ENCODE assay signal across 28 mouse cellular contexts in genomic region chr5:136218585-136218984, GRCm38 (mm10). TPM values are rescaled to one million over a fixed set of nuclear protein-coding genes. Genes with fewer than 3 reads are reported as not detected.
DNase-seq lines count a peak whose midpoint lies in the region; ATAC-seq and TF ChIP-seq lines count a peak whose summit lies in the region.
"Had no signal": no experiment of that assay in that cellular context is flagged by ENCODE, and none has a peak within 500 bp of the region (broad histone marks: within the 10 kb centered on the region; RNA-seq: fewer than 3 reads in every experiment).

No protein-coding gene starts in this region.

- no peaks in the 10 kb centered on the region for H3K27me3 ChIP-seq in midbrain, embryonic 11.5 days (ENCODE audit: control insufficient read depth, insufficient read depth, low read length)
- H3K27me3 ChIP-seq in midbrain, postnatal 0 days (ENCODE audit: insufficient read depth, low read length): no peaks in the 10 kb centered on the region
- H3K27me3 ChIP-seq in ES-Bruce4 (ENCODE audit: control insufficient read depth, insufficient read depth, low read length, poor library complexity, severe bottlenecking) (no peaks in the 10 kb centered on the region), myocyte (ENCODE audit: control insufficient read depth, insufficient read depth, insufficient read length) (no peaks in the 10 kb centered on the region)
- H3K27me3 ChIP-seq: CH12.LX, Patski had no signal

- no peaks in the 10 kb centered on the region for H3K79me2 ChIP-seq in myocyte (ENCODE audit: control insufficient read depth, insufficient read depth)

- DNase-seq in kidney, postnatal 10 days: peak; percentile 4
- DNase-seq in kidney, adult 9 months: no peak
- peak; percentile 23 for DNase-seq in midbrain, embryonic 11.5 days (ENCODE audit: low spot score, missing footprints)
- no peak for DNase-seq in midbrain, postnatal 0 days (ENCODE audit: low spot score)
- DNase-seq in cerebellum, adult 18-20 months: no peak
- DNase-seq: adrenal gland, postnatal 10 days; B cell, adult 2 months; cerebellum, adult 11 months; cerebellum, adult 8-10 months; cerebellum, postnatal 10 days; cerebellum, postnatal 36 days; embryo, embryonic 11 days; forebrain, postnatal 0 days; gastrocnemius, adult 2 months; gastrocnemius, postnatal 25 days; heart, adult 18-20 months; heart, postnatal 14 days; heart, postnatal 4 days had no signal

- ATAC-seq in midbrain, embryonic 11.5 days (ENCODE audit: low FRiP score): no peak
- ATAC-seq in midbrain, postnatal 0 days (ENCODE audit: low FRiP score): no peak
- ATAC-seq: forebrain, embryonic 14.5 days; forebrain, postnatal 0 days; hindbrain, postnatal 0 days; inflammation-experienced regulatory T-cells, adult 6 months; Patski had no signal

- no peak for TF ChIP-seq EP300 in ES-Bruce4 (IDR thresholded peaks at IDR 0.05; ENCODE audit: insufficient read depth, low read depth, low read length)

- no peak overlapping the region for H3K27ac ChIP-seq in midbrain, embryonic 11.5 days (ENCODE audit: low read depth, low read length)
- no peak overlapping the region for H3K27ac ChIP-seq in midbrain, postnatal 0 days (ENCODE audit: low read depth, low read length)
- H3K27ac ChIP-seq in ES-Bruce4 (ENCODE audit: insufficient read depth, low read length): no peak overlapping the region
- H3K27ac ChIP-seq: gastrocnemius, adult 2 months; heart, embryonic 13.5 days; hindbrain, embryonic 14.5 days; hindbrain, postnatal 0 days had no signal

- H3K9me3 ChIP-seq in midbrain, embryonic 11.5 days (ENCODE audit: control insufficient read depth, low read length): no peaks in the 10 kb centered on the region
- no peaks in the 10 kb centered on the region for H3K9me3 ChIP-seq in midbrain, postnatal 0 days (ENCODE audit: low read length)
- H3K9me3 ChIP-seq in ES-Bruce4 (replicated peaks; ENCODE audit: control insufficient read depth, insufficient read depth, low read length, poor library complexity, severe bottlenecking): no peaks in the 10 kb centered on the region
- H3K9me3 ChIP-seq: G1E had no signal

- no peak for TF ChIP-seq CTCF in midbrain, postnatal 0 days (IDR thresholded peaks at IDR 0.05)
- no peak for TF ChIP-seq CTCF in ES-Bruce4 (IDR thresholded peaks at IDR 0.05; ENCODE audit: low read depth, low read length)

- no peak overlapping the region for H3K4me3 ChIP-seq in midbrain, embryonic 11.5 days (ENCODE audit: low read depth, low read length)
- no peak overlapping the region for H3K4me3 ChIP-seq in midbrain, postnatal 0 days (ENCODE audit: low read depth, low read length)
- peak overlapping the region; percentile 36; the same call in 1 of the 2 replicates for H3K4me3 ChIP-seq in ES-Bruce4 (ENCODE audit: low read depth, low read length)
- no peak overlapping the region for H3K4me3 ChIP-seq in myocyte
- H3K4me3 ChIP-seq: gastrocnemius, adult 2 months; heart, embryonic 13.5 days had no signal

- no peak overlapping the region for H3K4me2 ChIP-seq in midbrain, embryonic 11.5 days
- H3K4me2 ChIP-seq in midbrain, postnatal 0 days (ENCODE audit: low read depth, low read length, poor library complexity, severe bottlenecking): no peak overlapping the region
- no peak overlapping the region for H3K4me2 ChIP-seq in myocyte (ENCODE audit: low read depth)
- H3K4me2 ChIP-seq: heart, embryonic 13.5 days; hindbrain, embryonic 14.5 days had no signal

- 80% methylated on average over 12 of the region's 12 CpGs for WGBS in midbrain, embryonic 11.5 days
- 85% methylated on average over 12 of the region's 12 CpGs for WGBS in midbrain, postnatal 0 days

- TF ChIP-seq POLR2A in ES-Bruce4 (IDR thresholded peaks at IDR 0.05; ENCODE audit: insufficient read depth, low read length) (no peak), myocyte (IDR thresholded peaks at IDR 0.05; ENCODE audit: insufficient read length, low read depth) (no peak)

- no peaks in the 10 kb centered on the region for H3K4me1 ChIP-seq in midbrain, embryonic 11.5 days (ENCODE audit: control insufficient read depth, insufficient read depth, low read length)
- no peaks in the 10 kb centered on the region for H3K4me1 ChIP-seq in midbrain, postnatal 0 days (ENCODE audit: insufficient read depth, low read length)
- no peaks in the 10 kb centered on the region for H3K4me1 ChIP-seq in ES-Bruce4 (ENCODE audit: control insufficient read depth, insufficient read depth, low read length)
- H3K4me1 ChIP-seq: heart, embryonic 13.5 days had no signal

- no peak overlapping the region for H3ac ChIP-seq in myocyte (ENCODE audit: control insufficient read depth, insufficient read length)

- H3K9ac ChIP-seq in midbrain, embryonic 11.5 days (ENCODE audit: low read length): no peak overlapping the region
- H3K9ac ChIP-seq in midbrain, postnatal 0 days (replicated peaks; ENCODE audit: low read length, poor library complexity, severe bottlenecking): no peak overlapping the region
- H3K9ac ChIP-seq in ES-Bruce4 (ENCODE audit: low read depth, poor library complexity, severe bottlenecking): no peak overlapping the region
- H3K9ac ChIP-seq: forebrain, postnatal 0 days; heart, embryonic 13.5 days; hindbrain, embryonic 14.5 days had no signal

- no peaks in the 10 kb centered on the region for H3K36me3 ChIP-seq in midbrain, embryonic 11.5 days (ENCODE audit: control insufficient read depth, insufficient read depth, low read length)
- peaks cover 22% of the 10 kb centered on the region for H3K36me3 ChIP-seq in midbrain, postnatal 0 days (ENCODE audit: insufficient read depth, low read length)
- H3K36me3 ChIP-seq in ES-Bruce4 (ENCODE audit: control insufficient read depth, insufficient read depth, low read length, poor library complexity, severe bottlenecking): no peaks in the 10 kb centered on the region
- H3K36me3 ChIP-seq in myocyte (ENCODE audit: control insufficient read depth, insufficient read depth): no peaks in the 10 kb centered on the region
- H3K36me3 ChIP-seq: G1E; heart, embryonic 13.5 days had no signal

TF ChIP-seq in myocyte, 11 proteins besides CTCF, POLR2A, EP300 and RAD21:
- no peak for TF ChIP-seq TCF12 (IDR thresholded peaks at IDR 0.05; ENCODE audit: insufficient read depth, poor library complexity, severe bottlenecking)
- TF ChIP-seq TCF3 (IDR thresholded peaks at IDR 0.05; ENCODE audit: insufficient read length, low read depth): no peak
- TF ChIP-seq REST (IDR thresholded peaks at IDR 0.05; ENCODE audit: insufficient read depth, insufficient read length): no peak
- TF ChIP-seq MYOG (IDR thresholded peaks at IDR 0.05; ENCODE audit: control insufficient read depth in 1 of 3, insufficient read depth in 1 of 3, insufficient read length in 2 of 3, low read depth in 2 of 3): peak in 2 of 3 experiments; percentile 42 to 45
- no peak for TF ChIP-seq CEBPB (IDR thresholded peaks at IDR 0.05; ENCODE audit: insufficient read depth, poor library complexity, severe bottlenecking)
- peak in 2 of 3 experiments; percentile 9 to 88 for TF ChIP-seq MYOD1 (IDR thresholded peaks at IDR 0.05; ENCODE audit: control insufficient read depth in 1 of 3, insufficient read length in 2 of 3, low read depth in 2 of 3)
- TF ChIP-seq POLR2AphosphoS2 (IDR thresholded peaks at IDR 0.05; ENCODE audit: insufficient read length, low read depth): no peak
- TF ChIP-seq SRF (IDR thresholded peaks at IDR 0.05; ENCODE audit: control insufficient read depth, insufficient read length, low read depth): no peak
- TF ChIP-seq E2F4 (IDR thresholded peaks at IDR 0.05; ENCODE audit: insufficient read depth): no peak
- no peak for TF ChIP-seq USF1 (IDR thresholded peaks at IDR 0.05; ENCODE audit: low read depth)
- no peak for TF ChIP-seq MAX (IDR thresholded peaks at IDR 0.05; ENCODE audit: low read depth)

RNA-seq across cellular contexts. Expression of gene Prkrip1, which starts 19.8 kb away (rescaled TPM):
- polyA plus RNA-seq in midbrain, embryonic 11.5 days (2014; fragmentation: Nextera tagmentation; extraction: Ambion mirVana): 74.2 and 87.6 TPM in 2 replicates
- 7.9 and 24.0 TPM in 2 replicates for total RNA-seq in midbrain, postnatal 0 days (2014; rRNA removed)
- polyA plus RNA-seq in midbrain, postnatal 0 days (2015; fragmentation: Nextera tagmentation; extraction: Ambion mirVana): 64.9 and 68.9 TPM in 2 replicates
- polyA plus RNA-seq in ES-Bruce4 (2011; ENCODE audit: insufficient read depth, insufficient read length, low read depth, missing spikeins) (45.3 and 48.3 TPM in 2 replicates), myocyte (2012; fragmentation: generic; extraction: Trizol) (58.4 TPM)

RNA-seq across cellular contexts. Expression of gene Sh2b2, which starts 27.8 kb away (rescaled TPM):
- polyA plus RNA-seq in midbrain, embryonic 11.5 days (2014; fragmentation: Nextera tagmentation; extraction: Ambion mirVana): 8.7 and 11.8 TPM in 2 replicates
- 51.2 and 58.0 TPM in 2 replicates for total RNA-seq in midbrain, postnatal 0 days (2014; rRNA removed)
- polyA plus RNA-seq in midbrain, postnatal 0 days (2015; fragmentation: Nextera tagmentation; extraction: Ambion mirVana): 20.9 and 21.6 TPM in 2 replicates
- polyA plus RNA-seq in ES-Bruce4 (2011; ENCODE audit: insufficient read depth, insufficient read length, low read depth, missing spikeins): 2.3 and 2.7 TPM in 2 replicates
- polyA plus RNA-seq in myocyte (2012; fragmentation: generic; extraction: Trizol): 7.7 TPM
- polyA plus RNA-seq: G1E had no signal

RNA-seq across cellular contexts. Expression of gene Orai2, which starts 48.1 kb away (rescaled TPM):
- 7.5 and 8.5 TPM in 2 replicates for polyA plus RNA-seq in midbrain, embryonic 11.5 days (2014; fragmentation: Nextera tagmentation; extraction: Ambion mirVana)
- 108 and 136 TPM in 2 replicates for total RNA-seq in midbrain, postnatal 0 days (2014; rRNA removed)
- polyA plus RNA-seq in midbrain, postnatal 0 days (2015; fragmentation: Nextera tagmentation; extraction: Ambion mirVana): 68.8 and 70.8 TPM in 2 replicates
- polyA plus RNA-seq in ES-Bruce4 (2011; ENCODE audit: insufficient read depth, insufficient read length, low read depth, missing spikeins) (1.5 and 1.7 TPM in 2 replicates), myocyte (2012; fragmentation: generic; extraction: Trizol) (18.2 TPM)

Comparison
In these comparisons a context has a peak if more than half of its experiments do, and no peak if none do; other contexts are left out.
1. DNase-seq: peak in kidney, postnatal 10 days (single experiment) and midbrain, embryonic 11.5 days (single experiment); none in kidney, adult 9 months (single experiment), midbrain, postnatal 0 days (single experiment) and cerebellum, adult 18-20 months (0 of 2).